Mouse (Mus musculus): ENCODE measurements around the gene Slc4a4.

DNA sequence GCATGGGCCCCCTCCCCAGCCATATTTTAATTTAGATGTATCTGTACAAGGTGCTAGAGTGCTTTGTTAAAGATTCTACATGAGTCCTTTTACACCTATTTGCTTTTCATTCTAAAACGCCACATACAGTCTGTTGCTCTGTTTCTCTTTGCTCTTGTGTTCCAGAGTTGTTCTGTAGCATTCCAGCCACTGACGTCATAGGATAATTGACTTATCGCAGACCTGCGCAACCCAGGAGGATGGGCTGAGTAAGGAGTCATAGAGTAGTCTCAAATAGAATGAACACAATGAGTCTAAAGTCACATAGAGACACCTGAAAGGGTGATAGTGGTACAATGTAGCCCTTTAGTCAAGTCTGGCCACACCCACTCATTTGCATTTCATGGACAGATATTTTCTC is 28.8 kb upstream of the Slc4a4 start:
- TF ChIP-seq POLR2A (IDR thresholded peaks at IDR 0.05; ENCODE audit: insufficient read depth, low read length), result no peak
- no peak for TF ChIP-seq CTCF (IDR thresholded peaks at IDR 0.05; ENCODE audit: low read depth, low read length)
- TF ChIP-seq EP300 (IDR thresholded peaks at IDR 0.05; ENCODE audit: insufficient read depth, low read depth, low read length), result no peak
